Mouse (Mus musculus) embryonic facial prominence, embryonic 12.5 days (tissue): Measurements from ENCODE around the gene Ccdc85b. TPM values are rescaled to one million over a fixed set of nuclear protein-coding genes. Genes with fewer than 3 reads are reported as not detected.
"Not testable (repeated sequence)": the region's sequence is repeated elsewhere in the genome, so short reads cannot be mapped to it uniquely, and the experiment has no call there.

ENCODE experiments used
- ATAC-seq: fragments of 200-750 bp; cut with Nextera tagmentation; 2 replicates; pipeline ENCODE4 v1.8.0; 2017; ENCODE audit not compliant: insufficient number of reproducible peaks, insufficient read depth, low FRiP score, low TSS enrichment
- H3K27ac ChIP-seq: fragments of 300-500 bp; sonication (generic); 2 replicates; pipeline ENCODE4 v1.5.1; 2016; ENCODE audit warnings: mild to moderate bottlenecking
- H3K27me3 ChIP-seq: fragments of 300-500 bp; sonication (generic); 2 replicates; pipeline ENCODE4 v1.6.1; 2016; ENCODE audit warnings: mild to moderate bottlenecking, moderate library complexity
- H3K36me3 ChIP-seq: fragments of 300-500 bp; sonication (generic); 2 replicates; pipeline ENCODE4 v1.6.1; 2016; ENCODE audit warnings: mild to moderate bottlenecking
- H3K4me1 ChIP-seq: fragments of 300-500 bp; sonication (generic); 2 replicates; pipeline ENCODE4 v1.6.1; 2016
- H3K4me2 ChIP-seq: fragments of 300-500 bp; sonication (generic); replicated peaks from 2 replicates; pipeline ENCODE4 v1.6.1; 2016; ENCODE audit warnings: mild to moderate bottlenecking, moderate library complexity
- H3K4me3 ChIP-seq: fragments of 300-500 bp; sonication (generic); 2 replicates; pipeline ENCODE4 v1.5.1; 2016; ENCODE audit warnings: mild to moderate bottlenecking
- H3K9ac ChIP-seq: fragments of 300-500 bp; sonication (generic); 2 replicates; pipeline ENCODE4 v1.6.1; 2016; ENCODE audit warnings: mild to moderate bottlenecking, moderate library complexity
- H3K9me3 ChIP-seq: fragments of 300-500 bp; sonication (generic); 2 replicates; pipeline ENCODE4 v1.6.1; 2016; ENCODE audit warnings: mild to moderate bottlenecking, moderate library complexity
- WGBS: fragments of 180-500 bp; shearing (Covaris S2); methylation state at CpG from one replicate; pipeline ENCODE4 v1.1.7; 2016; 5-methylcytosine and 5-hydroxymethylcytosine counted together
- polyA plus RNA-seq: library from polyadenylated mRNA; unstranded; fragments of >200 nt; fragmentation: Nextera tagmentation; extraction: Ambion mirVana; gene quantifications from 2 replicates; pipeline ENCODE4 v1.2.1, GENCODE M21; 2016

Gene Ccdc85b
- polyA plus RNA-seq: 10.8 and 11.0 TPM in 2 replicates

DNA sequence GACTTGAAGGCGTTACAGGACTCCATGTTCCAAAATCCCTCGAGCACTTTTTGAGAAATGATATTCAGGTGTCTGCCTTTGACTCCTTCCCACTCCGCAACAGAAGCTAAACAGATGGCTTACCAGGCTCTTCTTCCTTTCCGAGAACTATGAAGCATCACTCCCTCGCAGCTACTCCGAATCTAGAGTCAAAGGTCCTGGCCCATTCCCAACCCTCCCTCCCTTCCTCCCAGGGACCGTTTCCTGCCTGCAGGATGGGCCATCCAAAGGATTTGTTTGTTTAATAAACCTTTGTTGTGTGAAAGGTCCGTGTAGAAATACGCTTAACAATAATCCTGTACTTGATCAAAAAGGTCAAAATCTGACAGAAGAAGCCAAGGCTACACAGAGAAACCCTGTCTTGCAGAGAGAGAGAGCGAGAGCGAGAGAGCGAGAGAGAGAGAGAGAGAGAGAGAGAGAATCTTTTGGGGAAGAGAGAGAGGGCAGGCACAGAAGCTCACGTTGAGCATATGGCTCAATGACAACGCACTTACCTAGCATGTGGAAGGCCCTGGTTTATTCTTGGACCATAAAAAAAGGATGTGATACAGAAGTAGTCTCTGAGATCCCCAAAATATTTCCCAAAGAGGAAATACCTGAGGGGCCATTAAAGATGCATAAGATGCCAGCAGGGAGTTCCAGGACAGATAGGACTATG is at the start of gene Ccdc85b:
Gene Ccdc85b, minus strand, starts transcription at position 149 of the 697 bp plus-strand sequence.
- H3K27me3 ChIP-seq: no peaks in the 10 kb centered on the region
- peak within 1 kb of the TSS; percentile 79 for H3K4me3 ChIP-seq
- WGBS: 18% methylated on average over 14 of the region's 14 CpGs
- peaks cover 27% of the 10 kb centered on the region for H3K4me1 ChIP-seq
- peak within 1 kb of the TSS; percentile 91 for H3K27ac ChIP-seq
- H3K36me3 ChIP-seq: peaks cover 20% of the 10 kb centered on the region
- no peak for ATAC-seq
- peak within 1 kb of the TSS; percentile 86 for H3K9ac ChIP-seq
- no peaks in the 10 kb centered on the region for H3K9me3 ChIP-seq
- peak within 1 kb of the TSS; percentile 99 for H3K4me2 ChIP-seq

DNA sequence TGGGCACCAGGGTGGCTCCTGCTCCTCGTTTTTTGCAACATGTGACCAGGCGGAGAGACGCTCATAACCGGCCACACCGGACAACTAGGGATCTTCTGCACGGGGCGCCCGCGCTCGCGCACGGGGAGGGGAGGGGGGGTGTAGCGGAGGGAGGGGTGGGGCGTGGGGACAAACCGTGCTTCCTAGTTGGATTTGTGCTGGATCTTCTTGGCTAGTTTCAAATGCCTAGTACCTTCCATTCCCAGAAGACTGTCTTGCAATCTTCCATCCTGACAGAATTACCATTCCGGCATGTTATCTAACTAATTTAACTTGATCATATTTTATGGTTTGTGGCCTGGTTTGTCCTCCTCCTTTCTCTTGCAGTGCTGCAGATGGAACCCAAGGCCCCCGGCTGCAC is 46.0 kb upstream of the Ccdc85b start, which contains the start of gene 1700020D05Rik:
Gene 1700020D05Rik, minus strand, starts transcription at position 101 of the 400 bp plus-strand sequence.
- no peaks in the 10 kb centered on the region for H3K9me3 ChIP-seq
- no peak within 1 kb of the TSS for H3K9ac ChIP-seq
- WGBS: 46% methylated on average over 17 of the region's 17 CpGs
- no peak within 1 kb of the TSS for H3K4me2 ChIP-seq
- no peak within 1 kb of the TSS for H3K4me3 ChIP-seq
- ATAC-seq: no peak
- H3K4me1 ChIP-seq: no peaks in the 10 kb centered on the region
- H3K27me3 ChIP-seq: no peaks in the 10 kb centered on the region
- no peaks in the 10 kb centered on the region for H3K36me3 ChIP-seq
- H3K27ac ChIP-seq: no peak within 1 kb of the TSS

DNA sequence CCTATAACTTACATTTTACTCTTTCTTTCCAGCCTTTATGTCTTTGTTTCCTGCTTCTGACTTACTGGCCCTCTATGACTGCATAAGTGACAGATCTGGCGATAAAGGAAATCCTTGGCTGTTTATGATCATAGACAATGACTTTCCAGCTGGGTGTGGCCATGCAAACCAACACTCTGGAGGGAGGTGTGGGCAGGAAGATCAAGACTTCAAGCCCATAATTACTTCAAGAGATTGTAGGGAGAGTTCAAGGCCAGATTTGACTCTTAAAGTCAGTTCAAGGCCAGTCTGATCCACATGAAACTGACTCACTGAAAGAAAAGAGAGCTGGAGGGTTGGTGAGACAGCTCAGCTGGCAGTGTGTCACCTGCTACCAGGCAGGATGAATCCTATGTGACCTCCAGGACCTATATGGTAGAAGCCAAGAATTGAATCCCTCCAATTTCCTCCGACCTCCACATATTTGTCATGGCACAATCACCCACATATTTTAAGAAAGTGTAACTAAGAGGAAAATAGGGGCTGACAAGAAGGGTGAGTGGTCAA is 42.7 kb upstream of the Ccdc85b start:
- H3K27ac ChIP-seq: no peak overlapping the region
- H3K4me3 ChIP-seq: no peak overlapping the region
- no peaks in the 10 kb centered on the region for H3K4me1 ChIP-seq
- peaks cover 27% of the 10 kb centered on the region for H3K36me3 ChIP-seq
- no peaks in the 10 kb centered on the region for H3K9me3 ChIP-seq
- WGBS: 80% methylated on average over 2 of the region's 2 CpGs
- H3K9ac ChIP-seq: no peak overlapping the region
- H3K27me3 ChIP-seq: no peaks in the 10 kb centered on the region
- no peak for ATAC-seq
- H3K4me2 ChIP-seq: no peak overlapping the region

GRCm38 (mm10) chr19:5496052-5496370 is 38.3 kb upstream of the Ccdc85b start:
- Histone ChIP-seq H3K4me3 (no peak overlapping the region), H3K9me3 (no peaks in the 10 kb centered on the region), H3K4me1 (peaks cover 10% of the 10 kb centered on the region), H3K9ac (no peak overlapping the region), H3K27ac (no peak overlapping the region), H3K27me3 (no peaks in the 10 kb centered on the region), H3K4me2 (no peak overlapping the region), H3K36me3 (peaks cover 58% of the 10 kb centered on the region)
- 87% methylated on average over 16 of the region's 16 CpGs for WGBS
- no peak for ATAC-seq

DNA sequence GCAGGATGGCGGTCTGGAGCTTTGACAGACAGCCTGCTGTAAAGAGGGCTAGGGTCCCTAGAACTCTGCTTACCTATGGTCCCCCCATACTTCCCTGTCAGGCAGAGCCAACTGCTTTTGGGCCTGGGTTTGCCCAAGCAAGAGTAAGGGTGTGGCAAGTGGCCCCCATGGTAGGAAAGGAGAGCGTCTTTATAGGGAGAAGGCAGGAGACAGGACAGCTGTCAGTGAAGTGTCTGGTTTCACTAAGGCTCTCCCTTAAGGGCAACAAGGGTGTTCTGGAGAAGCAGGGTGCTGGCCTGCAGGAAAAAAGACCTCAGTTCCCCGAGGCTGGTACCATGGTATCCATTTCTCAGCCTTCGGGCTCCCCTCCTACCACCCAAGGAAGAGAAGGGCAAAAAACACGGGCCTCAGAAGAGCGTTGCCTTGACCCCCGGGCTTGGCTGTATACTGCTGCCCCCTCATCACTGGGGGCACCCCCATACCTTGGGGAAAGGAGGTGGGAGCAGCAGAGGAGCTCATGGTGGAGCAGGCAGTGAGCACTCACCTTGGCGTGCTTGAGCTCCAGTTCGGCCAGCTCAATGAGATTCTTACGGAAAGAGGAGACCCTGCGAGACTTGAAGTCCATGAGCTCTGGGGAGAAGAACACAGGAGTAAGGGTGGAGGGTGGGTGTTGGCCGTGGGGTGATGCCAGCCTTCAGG is 37.8 kb upstream of the Ccdc85b start:
- no peak for ATAC-seq
- H3K36me3 ChIP-seq: peaks cover 58% of the 10 kb centered on the region
- 78% methylated on average over 12 of the region's 12 CpGs for WGBS

GRCm38 (mm10) chr19:5494314-5494713 is 36.6 kb upstream of the Ccdc85b start:
- whole genome bisulfite sequencing: 86% methylated on average over 3 of the region's 3 CpGs
- Histone ChIP-seq H3K9ac (no peak overlapping the region), H3K4me1 (peaks cover 10% of the 10 kb centered on the region), H3K9me3 (no peaks in the 10 kb centered on the region), H3K4me2 (no peak overlapping the region), H3K36me3 (peaks cover 58% of the 10 kb centered on the region), H3K27me3 (no peaks in the 10 kb centered on the region), H3K4me3 (no peak overlapping the region), H3K27ac (no peak overlapping the region)
- no peak for ATAC-seq

More for the DNA sequence above, 37.8 kb upstream of the Ccdc85b start:
- no peak overlapping the region for H3K4me3 ChIP-seq
- no peak overlapping the region for H3K27ac ChIP-seq
- no peaks in the 10 kb centered on the region for H3K27me3 ChIP-seq
- no peaks in the 10 kb centered on the region for H3K9me3 ChIP-seq
- peaks cover 10% of the 10 kb centered on the region for H3K4me1 ChIP-seq
- no peak overlapping the region for H3K9ac ChIP-seq
- no peak overlapping the region for H3K4me2 ChIP-seq

DNA sequence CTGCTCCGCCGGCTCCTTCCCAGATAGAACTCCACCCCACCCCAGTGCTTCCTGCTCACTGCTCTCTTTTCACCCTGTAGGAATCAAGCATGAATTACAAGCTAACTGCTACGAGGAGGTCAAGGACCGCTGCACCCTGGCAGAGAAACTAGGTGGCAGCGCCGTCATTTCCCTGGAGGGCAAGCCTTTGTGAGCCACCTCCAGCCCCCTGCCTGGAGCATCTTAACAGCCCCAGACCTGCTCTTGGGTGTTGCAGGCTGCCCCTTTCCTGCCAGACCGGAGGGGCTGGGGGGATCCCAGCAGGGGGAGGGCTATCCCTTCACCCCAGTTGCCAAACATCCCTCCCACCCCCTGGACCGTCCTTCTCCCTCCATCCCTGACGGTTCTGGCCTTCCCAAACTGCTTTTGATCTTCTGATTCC is 35.6 kb upstream of the Ccdc85b start:
- WGBS: 77% methylated on average over 9 of the region's 9 CpGs
- ATAC-seq, H3K27ac ChIP-seq, H3K27me3 ChIP-seq, H3K9me3 ChIP-seq, H3K4me3 ChIP-seq, H3K9ac ChIP-seq, H3K4me2 ChIP-seq: not testable (repeated sequence)
- Histone ChIP-seq H3K4me1 (peaks cover 10% of the 10 kb centered on the region), H3K36me3 (peaks cover 58% of the 10 kb centered on the region)

DNA sequence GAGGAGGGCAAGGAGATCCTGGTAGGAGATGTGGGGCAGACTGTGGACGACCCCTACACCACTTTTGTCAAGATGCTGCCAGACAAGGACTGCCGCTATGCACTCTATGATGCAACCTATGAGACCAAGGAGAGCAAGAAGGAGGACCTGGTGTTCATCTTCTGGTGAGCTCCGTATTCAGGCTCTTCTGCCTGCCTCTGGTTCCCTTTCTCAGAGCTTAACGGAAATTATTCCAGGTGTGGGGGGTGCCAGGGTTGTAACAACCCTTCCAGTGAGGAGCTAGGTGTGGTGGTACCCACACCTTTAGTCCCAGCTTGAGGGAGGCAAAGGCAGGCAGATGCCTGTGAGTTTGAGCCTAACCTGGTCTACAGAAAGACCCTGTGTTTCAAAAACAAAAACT is 34.9 kb upstream of the Ccdc85b start:
- Histone ChIP-seq H3K36me3 (peaks cover 54% of the 10 kb centered on the region), H3K9ac (no peak overlapping the region), H3K4me2 (no peak overlapping the region)

DNA sequence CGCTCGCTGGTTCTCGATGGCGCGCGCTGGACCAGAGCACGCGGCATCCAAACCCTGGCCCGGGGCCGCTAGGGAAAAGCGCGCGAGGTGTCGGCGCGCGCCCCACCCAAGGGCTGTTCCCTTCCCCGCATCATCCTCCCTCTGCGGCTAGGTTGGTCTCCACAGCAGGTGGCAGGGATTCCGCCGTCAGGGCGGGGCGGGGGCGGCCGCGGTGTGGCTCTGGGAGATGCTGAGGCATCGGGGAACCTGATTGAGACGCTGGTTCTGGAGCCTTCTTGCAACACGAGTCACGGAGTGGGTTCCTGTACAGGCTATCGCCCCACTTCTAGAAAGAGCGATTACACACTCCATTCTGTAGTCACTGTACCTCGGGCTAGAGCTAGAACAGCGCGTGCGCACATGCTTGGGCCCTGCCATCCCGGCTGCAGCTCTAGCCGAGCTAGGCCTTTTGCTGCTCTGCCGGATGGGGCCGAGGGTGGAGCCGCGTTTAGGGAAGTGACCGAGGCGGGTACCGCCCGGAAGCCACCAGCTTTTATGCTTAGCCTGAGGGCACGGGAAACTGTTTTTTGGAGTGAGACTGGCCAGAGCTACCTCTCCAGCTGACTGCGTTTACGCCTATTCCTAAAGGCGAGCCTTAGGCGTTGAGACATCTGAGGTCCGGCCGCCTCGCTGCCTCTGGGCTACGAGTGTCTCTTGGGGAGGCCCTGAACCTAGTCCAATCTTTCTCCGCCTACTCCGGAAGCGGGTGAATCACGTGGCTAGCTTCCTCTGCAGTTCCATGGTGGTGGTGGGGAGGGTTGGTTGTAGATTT is 33.4 kb upstream of the Ccdc85b start:
- Histone ChIP-seq H3K27ac (peak overlapping the region; percentile 98), H3K4me1 (peaks cover 25% of the 10 kb centered on the region), H3K9ac (peak overlapping the region; percentile 97), H3K9me3 (no peaks in the 10 kb centered on the region), H3K36me3 (peaks cover 41% of the 10 kb centered on the region), H3K4me2 (peak overlapping the region; percentile 78), H3K4me3 (peak overlapping the region; percentile 98), H3K27me3 (no peaks in the 10 kb centered on the region)
- ATAC-seq: no peak; the same call in 1 of the 2 replicates
- under 1% methylated on average over 59 of the region's 59 CpGs for WGBS

More for the DNA sequence above, 34.9 kb upstream of the Ccdc85b start:
- Histone ChIP-seq H3K4me1 (peaks cover 10% of the 10 kb centered on the region), H3K4me3 (no peak overlapping the region), H3K27me3 (no peaks in the 10 kb centered on the region), H3K27ac (no peak overlapping the region), H3K9me3 (no peaks in the 10 kb centered on the region)
- WGBS: 87% methylated on average over 4 of the region's 4 CpGs
- ATAC-seq: no peak

DNA sequence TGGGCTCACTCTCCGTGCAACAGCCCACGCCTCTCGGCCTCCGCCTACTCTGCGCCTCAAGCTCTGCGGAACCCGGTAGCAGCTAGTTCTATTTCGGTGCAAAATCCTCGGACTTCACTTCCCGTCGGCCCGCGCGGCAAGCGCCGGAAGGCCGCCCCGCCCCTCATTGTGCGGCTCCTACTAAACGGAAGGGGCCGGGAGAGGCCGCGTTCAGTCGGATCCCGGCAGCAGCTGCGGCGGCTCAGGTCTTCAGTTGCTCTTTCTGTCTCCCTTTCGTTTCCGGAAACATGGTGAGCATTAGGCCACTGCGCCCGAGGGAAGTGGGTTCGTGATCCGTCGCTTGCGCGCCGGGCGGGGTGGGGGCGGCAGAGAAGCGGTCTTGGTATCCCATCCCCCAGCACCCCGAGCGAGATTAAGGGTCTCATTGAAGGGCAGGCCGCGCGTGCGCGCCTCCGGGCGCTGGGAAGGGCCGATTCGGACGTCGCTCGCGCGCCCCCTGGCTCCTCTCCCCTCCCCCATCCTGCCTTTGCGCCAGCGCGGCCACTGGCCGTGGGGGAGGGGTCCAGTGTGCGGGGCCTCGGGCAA is 32.7 kb upstream of the Ccdc85b start, which contains the start of gene Cfl1:
Gene Cfl1, plus strand, starts transcription at position 143 of the 585 bp plus-strand sequence.
- peak within 1 kb of the TSS; percentile 81 for H3K4me2 ChIP-seq
- under 1% methylated on average over 62 of the region's 62 CpGs for WGBS
- H3K27ac ChIP-seq: peak within 1 kb of the TSS; percentile 98
- H3K9ac ChIP-seq: peak within 1 kb of the TSS; percentile 97
- H3K9me3 ChIP-seq: no peaks in the 10 kb centered on the region
- peaks cover 41% of the 10 kb centered on the region for H3K36me3 ChIP-seq
- peak within 1 kb of the TSS; percentile 98 for H3K4me3 ChIP-seq
- ATAC-seq: peak; percentile 38; the same call in 1 of the 2 replicates
- peaks cover 25% of the 10 kb centered on the region for H3K4me1 ChIP-seq
- H3K27me3 ChIP-seq: no peaks in the 10 kb centered on the region

DNA sequence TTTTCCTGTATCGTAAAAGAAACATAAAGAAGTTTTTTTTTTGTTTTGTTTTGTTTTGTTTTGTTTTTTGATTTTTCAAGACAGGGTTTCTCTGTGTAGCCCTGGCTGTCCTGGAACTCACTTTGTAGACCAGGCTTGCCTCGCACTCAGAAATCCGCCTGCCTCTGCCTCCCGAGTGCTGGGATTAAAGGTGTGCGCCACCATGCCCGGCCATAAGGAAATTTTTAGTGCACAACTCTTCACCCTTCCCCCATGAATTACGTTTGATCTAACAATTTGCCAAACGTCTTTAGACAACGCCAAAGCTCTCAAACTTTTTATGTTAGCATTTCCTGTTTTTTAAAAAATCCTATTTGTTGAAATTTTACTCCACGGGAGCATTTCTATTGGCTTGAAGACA is 32.0 kb upstream of the Ccdc85b start:
- not testable (repeated sequence) for H3K9ac ChIP-seq, H3K27me3 ChIP-seq, H3K9me3 ChIP-seq, ATAC-seq
- Histone ChIP-seq H3K27ac (peak overlapping the region; percentile 98), H3K4me2 (peak overlapping the region; percentile 81), H3K4me3 (peak overlapping the region; percentile 98; the same call in 1 of the 2 replicates), H3K4me1 (peaks cover 25% of the 10 kb centered on the region), H3K36me3 (peaks cover 44% of the 10 kb centered on the region)
- WGBS: 53% methylated on average over 10 of the region's 10 CpGs
